9 mouse cellular contexts compared by ENCODE assay signal in the genomic region with DNA sequence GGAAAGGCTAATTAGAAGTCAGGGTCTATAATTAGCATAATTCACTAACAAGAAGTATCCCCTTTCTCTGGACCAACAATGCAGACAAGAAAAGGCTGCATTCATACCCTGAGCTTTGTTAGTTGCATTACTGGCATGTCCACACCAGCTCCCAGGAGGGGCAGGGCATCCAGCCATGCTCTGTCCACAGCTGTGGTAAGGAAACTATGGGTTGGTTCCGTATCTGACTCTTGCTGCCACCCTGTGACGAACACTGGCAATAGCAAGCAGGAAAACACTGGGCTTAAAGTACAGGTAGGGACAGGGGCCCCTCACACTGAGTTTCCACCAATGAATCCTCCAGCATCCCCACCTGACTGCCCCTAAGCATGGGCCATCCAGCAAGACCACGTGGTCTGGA. TPM values are rescaled to one million over a fixed set of nuclear protein-coding genes. Genes with fewer than 3 reads are reported as not detected.
DNase-seq lines count a peak whose midpoint lies in the region; ATAC-seq and TF ChIP-seq lines count a peak whose summit lies in the region.
"Had no signal": no experiment of that assay in that cellular context is flagged by ENCODE, and none has a peak within 500 bp of the region (broad histone marks: within the 10 kb centered on the region; RNA-seq: fewer than 3 reads in every experiment).

No protein-coding gene starts in this region.

- no peak for TF ChIP-seq EP300 in heart, postnatal 0 days (IDR thresholded peaks at IDR 0.05; ENCODE audit: low read depth)

- no peak for ATAC-seq in heart, postnatal 0 days (ENCODE audit: insufficient read depth, low read depth)
- peak; percentile 53; the same call in 1 of the 2 replicates for ATAC-seq in forebrain, embryonic 11.5 days (replicated peaks; ENCODE audit: low FRiP score)
- 0 out of 2 replicates have a peak, but pooled peaks have one; percentile 46 for ATAC-seq in kidney, embryonic 16.5 days (ENCODE audit: low FRiP score, low TSS enrichment)
- ATAC-seq in limb, embryonic 11.5 days (ENCODE audit: insufficient number of reproducible peaks, low FRiP score, low TSS enrichment, low read depth), result 0 out of 2 replicates have a peak, but pooled peaks have one; percentile 31

- peak; percentile 51 for TF ChIP-seq CTCF in heart, postnatal 0 days (IDR thresholded peaks at IDR 0.05; ENCODE audit: low read depth)
- peak; percentile 68 for TF ChIP-seq CTCF in brain, embryonic 14.5 days (IDR thresholded peaks at IDR 0.05; ENCODE audit: borderline replicate concordance, extremely low read depth, insufficient read depth, insufficient read length)

- H3K9ac ChIP-seq in heart, postnatal 0 days (replicated peaks; ENCODE audit: low read depth, low read length), result no peak overlapping the region
- H3K9ac ChIP-seq in forebrain, embryonic 11.5 days (ENCODE audit: low read length), result no peak overlapping the region
- H3K9ac ChIP-seq in kidney, embryonic 16.5 days (replicated peaks; ENCODE audit: low read length), result no peak overlapping the region
- no peak overlapping the region for H3K9ac ChIP-seq in limb, embryonic 11.5 days (ENCODE audit: low read length)

- H3K36me3 ChIP-seq in heart, postnatal 0 days (replicated peaks; ENCODE audit: control insufficient read depth, insufficient read depth, low read length), result no peaks in the 10 kb centered on the region
- no peaks in the 10 kb centered on the region for H3K36me3 ChIP-seq in forebrain, embryonic 11.5 days (ENCODE audit: control insufficient read depth, insufficient read depth, low read length)
- no peaks in the 10 kb centered on the region for H3K36me3 ChIP-seq in kidney, embryonic 16.5 days (ENCODE audit: insufficient read depth, low read length)
- no peaks in the 10 kb centered on the region for H3K36me3 ChIP-seq in limb, embryonic 11.5 days (ENCODE audit: control insufficient read depth, insufficient read depth, low read length)
- H3K36me3 ChIP-seq: G1E had no signal

- no peak for DNase-seq in heart, postnatal 0 days (ENCODE audit: low spot score)
- no peak for DNase-seq in heart, adult 9 months (ENCODE audit: low spot score in 2 of 2)
- peak; percentile 89 for DNase-seq in brain, embryonic 14.5 days (ENCODE audit: low read depth)
- DNase-seq in forebrain, embryonic 11.5 days (ENCODE audit: low spot score), result peak; percentile 70
- peak; percentile 57 for DNase-seq in limb, embryonic 11.5 days (ENCODE audit: low spot score)
- peak; percentile 45 for DNase-seq in ovary, postnatal 14 days (ENCODE audit: low spot score)
- DNase-seq in thymus, postnatal 14 days, result no peak

- H3K4me1 ChIP-seq in heart, postnatal 0 days (ENCODE audit: control insufficient read depth, insufficient read depth), result no peaks in the 10 kb centered on the region
- no peaks in the 10 kb centered on the region for H3K4me1 ChIP-seq in forebrain, embryonic 11.5 days (replicated peaks; ENCODE audit: control insufficient read depth, insufficient read depth, low read length)
- no peaks in the 10 kb centered on the region for H3K4me1 ChIP-seq in kidney, embryonic 16.5 days (ENCODE audit: insufficient read depth, low read length)
- H3K4me1 ChIP-seq in limb, embryonic 11.5 days (ENCODE audit: control insufficient read depth, insufficient read depth, low read length), result no peaks in the 10 kb centered on the region

- 8% methylated on average over 3 of the region's 3 CpGs for WGBS in heart, postnatal 0 days
- WGBS in forebrain, embryonic 11.5 days, result 6% methylated on average over 3 of the region's 3 CpGs
- WGBS in kidney, embryonic 16.5 days, result 13% methylated on average over 3 of the region's 3 CpGs
- WGBS in limb, embryonic 11.5 days, result 6% methylated on average over 3 of the region's 3 CpGs

- no peak for TF ChIP-seq POLR2A in brain, embryonic 14.5 days (IDR thresholded peaks at IDR 0.05; ENCODE audit: borderline replicate concordance, extremely low read depth, insufficient read depth, insufficient read length, poor library complexity, severe bottlenecking)

- no peak overlapping the region for H3K4me2 ChIP-seq in heart, postnatal 0 days (ENCODE audit: low read depth, low read length)
- H3K4me2 ChIP-seq in forebrain, embryonic 11.5 days (ENCODE audit: low read depth, low read length, severe bottlenecking), result no peak overlapping the region
- no peak overlapping the region for H3K4me2 ChIP-seq in kidney, embryonic 16.5 days (replicated peaks; ENCODE audit: low read depth, low read length)
- no peak overlapping the region for H3K4me2 ChIP-seq in limb, embryonic 11.5 days (ENCODE audit: low read depth, severe bottlenecking)

- H3K27me3 ChIP-seq in heart, postnatal 0 days (ENCODE audit: control insufficient read depth, insufficient read depth, low read length), result no peaks in the 10 kb centered on the region; the same call in 1 of the 2 replicates
- H3K27me3 ChIP-seq in forebrain, embryonic 11.5 days (ENCODE audit: control insufficient read depth, insufficient read depth, low read length), result no peaks in the 10 kb centered on the region
- H3K27me3 ChIP-seq in kidney, embryonic 16.5 days (ENCODE audit: insufficient read depth, low read length), result no peaks in the 10 kb centered on the region
- H3K27me3 ChIP-seq in limb, embryonic 11.5 days (ENCODE audit: control insufficient read depth, insufficient read depth, low read length), result no peaks in the 10 kb centered on the region

- no peaks in the 10 kb centered on the region for H3K9me3 ChIP-seq in heart, postnatal 0 days (replicated peaks; ENCODE audit: control insufficient read depth, low read length)
- no peaks in the 10 kb centered on the region for H3K9me3 ChIP-seq in forebrain, embryonic 11.5 days (ENCODE audit: control insufficient read depth, low read length)
- H3K9me3 ChIP-seq in kidney, embryonic 16.5 days (ENCODE audit: low read length), result no peaks in the 10 kb centered on the region
- no peaks in the 10 kb centered on the region for H3K9me3 ChIP-seq in limb, embryonic 11.5 days (ENCODE audit: control insufficient read depth, low read length)

- no peak overlapping the region for H3K4me3 ChIP-seq in heart, postnatal 0 days (ENCODE audit: low read depth, low read length)
- H3K4me3 ChIP-seq in forebrain, embryonic 11.5 days (ENCODE audit: low read depth, low read length), result no peak overlapping the region
- H3K4me3 ChIP-seq in kidney, embryonic 16.5 days (ENCODE audit: low read length), result no peak overlapping the region
- no peak overlapping the region for H3K4me3 ChIP-seq in limb, embryonic 11.5 days (ENCODE audit: low read depth, low read length)

- no peak overlapping the region for H3K27ac ChIP-seq in heart, postnatal 0 days (ENCODE audit: low read depth)
- no peak overlapping the region for H3K27ac ChIP-seq in forebrain, embryonic 11.5 days (ENCODE audit: low read depth, low read length)
- H3K27ac ChIP-seq in kidney, embryonic 16.5 days (ENCODE audit: low read length), result no peak overlapping the region
- no peak overlapping the region for H3K27ac ChIP-seq in limb, embryonic 11.5 days (replicated peaks; ENCODE audit: low read depth, low read length)

RNA-seq across cellular contexts. Expression of a gene that starts 25.5 kb away (rescaled TPM):
- total RNA-seq in heart, postnatal 0 days (2014; rRNA removed; ENCODE audit: low replicate concordance), result not detected in 2 replicates
- polyA plus RNA-seq in heart, postnatal 0 days (2015; fragmentation: Nextera tagmentation; extraction: Ambion mirVana), result 0.19 and 0.30 TPM in 2 replicates
- polyA plus RNA-seq in brain, embryonic 14.5 days (2012; rRNA removed), result 23.9 and 32.5 TPM in 2 replicates
- 4.5 and 5.1 TPM in 2 replicates for polyA plus RNA-seq in forebrain, embryonic 11.5 days (2014; fragmentation: Nextera tagmentation; extraction: Ambion mirVana)
- 2.0 and 2.8 TPM in 2 replicates for polyA plus RNA-seq in kidney, embryonic 16.5 days (2015; fragmentation: Nextera tagmentation; extraction: Ambion mirVana)
- 1.9 and 2.0 TPM in 2 replicates for polyA plus RNA-seq in limb, embryonic 11.5 days (2014; fragmentation: Nextera tagmentation; extraction: Ambion mirVana)
- polyA plus RNA-seq: G1E had no signal

Comparison
In these comparisons a context has a peak if more than half of its experiments do, and no peak if none do; other contexts are left out.
1. DNase-seq: peak in brain, embryonic 14.5 days (single experiment), forebrain, embryonic 11.5 days (single experiment), limb, embryonic 11.5 days (single experiment) and ovary, postnatal 14 days (single experiment); none in heart, postnatal 0 days (single experiment), heart, adult 9 months (0 of 2) and thymus, postnatal 14 days (single experiment).